Mouse (Mus musculus) small intestine, adult 2 months (tissue): Measurements from ENCODE around the gene Dcakd.

Experiments
- CTCF ChIP-seq: fragments of 200-500 bp; IDR thresholded peaks from 2 replicates; pipeline ENCODE4 v1.5.1; 2012; ENCODE audit warnings: low read depth, mild to moderate bottlenecking, control low read depth, inconsistent platforms, low read length, moderate library complexity, mixed read lengths; ENCODE audit not compliant: insufficient replicate concordance, insufficient read length; ENCODE audit errors: extremely low read depth
- POLR2A ChIP-seq: fragments of 200-500 bp; IDR thresholded peaks from 2 replicates; pipeline ENCODE4 v1.6.1; 2012; ENCODE audit warnings: low read depth, mild to moderate bottlenecking, control low read depth, inconsistent platforms, low read length, moderate library complexity

DNA sequence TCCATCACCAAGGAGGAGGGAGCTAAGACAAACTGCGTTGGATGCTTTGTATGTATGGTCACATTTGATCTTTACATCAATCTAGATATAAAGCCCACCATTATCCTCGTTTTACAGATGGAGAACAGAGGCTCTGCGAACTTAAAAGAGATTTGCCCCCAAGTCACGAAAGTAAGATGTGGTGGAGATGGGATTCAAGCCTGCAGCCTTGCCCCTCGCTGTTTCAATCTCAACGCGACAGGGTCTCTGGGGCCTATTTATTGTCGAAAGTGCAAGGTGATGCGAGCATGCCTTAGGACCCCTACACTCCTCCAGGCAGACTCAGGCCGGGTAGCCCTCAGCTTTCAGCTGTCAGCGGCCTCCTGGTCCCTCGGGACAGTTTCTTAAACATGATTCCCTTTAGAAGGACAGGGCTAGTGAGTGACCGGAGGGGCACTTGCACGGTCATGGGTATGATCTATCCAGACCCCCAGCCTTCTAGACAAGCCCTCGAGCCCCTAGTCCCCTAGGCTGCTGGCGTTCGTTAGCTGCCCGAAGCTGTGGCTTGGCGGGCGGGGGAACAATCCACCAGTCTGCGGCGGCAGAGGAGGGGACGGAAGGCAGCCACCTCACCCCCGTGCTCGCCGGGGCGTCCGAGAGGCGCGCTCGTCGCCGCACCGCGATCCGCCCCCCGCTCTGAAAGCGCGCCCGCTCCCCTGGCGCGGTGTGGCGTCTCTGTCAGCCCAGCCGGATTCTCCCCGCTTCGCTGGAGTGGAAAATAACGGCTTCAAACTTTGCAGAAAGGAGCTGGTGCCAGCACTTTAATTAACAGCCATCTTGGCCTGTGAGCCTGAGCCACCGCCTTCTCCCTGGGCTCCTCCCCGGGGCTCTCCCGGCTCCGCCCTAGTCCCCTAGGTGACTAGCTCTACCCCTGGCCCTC is 79.8 kb downstream of the Dcakd start:
- no peak for TF ChIP-seq POLR2A
- TF ChIP-seq CTCF, result no peak
